Mouse (Mus musculus): ENCODE measurements around the gene Misp. TPM values are rescaled to one million over a fixed set of nuclear protein-coding genes. Genes with fewer than 3 reads are reported as not detected.

Misp gene
- polyA plus RNA-seq, 1 experiment from 2014 or later, result 204 TPM

Small RNAs within 50 kb of the gene (microRNA-seq; reads per million reads assigned to microRNA genes)
- gene Mir6910, result not detected

Other genes with a start within 250 kb of the Misp start
- gene Theg, start 233.7 kb upstream of the Misp start, polyA plus RNA-seq (2015; fragmentation: Nextera tagmentation; extraction: Ambion mirVana), result not detected in 2 replicates
- gene C2cd4c, start 207.0 kb upstream of the Misp start, polyA plus RNA-seq (2015; fragmentation: Nextera tagmentation; extraction: Ambion mirVana), result 0.02 and 0.07 TPM in 2 replicates
- 1.1 and 2.5 TPM in 2 replicates for gene Shc2, start 183.1 kb upstream of the Misp start, polyA plus RNA-seq (2015; fragmentation: Nextera tagmentation; extraction: Ambion mirVana)
- not detected in 2 replicates for gene Odf3l2, start 175.3 kb upstream of the Misp start, polyA plus RNA-seq (2015; fragmentation: Nextera tagmentation; extraction: Ambion mirVana)
- gene Madcam1, start 156.4 kb upstream of the Misp start, polyA plus RNA-seq (2015; fragmentation: Nextera tagmentation; extraction: Ambion mirVana), result 27.4 and 31.8 TPM in 2 replicates
- 56.8 and 64.4 TPM in 2 replicates for gene Tpgs1, start 151.6 kb upstream of the Misp start, polyA plus RNA-seq (2015; fragmentation: Nextera tagmentation; extraction: Ambion mirVana)
- 120 and 128 TPM in 2 replicates for gene Cdc34, start 138.8 kb upstream of the Misp start, polyA plus RNA-seq (2015; fragmentation: Nextera tagmentation; extraction: Ambion mirVana)
- 0.21 and 0.56 TPM in 2 replicates for gene Gzmm, start 132.0 kb upstream of the Misp start, polyA plus RNA-seq (2015; fragmentation: Nextera tagmentation; extraction: Ambion mirVana)
- 1,158 and 1,189 TPM in 2 replicates for gene Bsg, start 116.5 kb upstream of the Misp start, polyA plus RNA-seq (2015; fragmentation: Nextera tagmentation; extraction: Ambion mirVana)
- gene Hcn2, start 104.4 kb upstream of the Misp start, polyA plus RNA-seq (2015; fragmentation: Nextera tagmentation; extraction: Ambion mirVana), result 0.04 TPM in 1 of 2 replicates, not detected in the other
- 38.8 and 40.5 TPM in 2 replicates for gene Polrmt, start 74.4 kb upstream of the Misp start, polyA plus RNA-seq (2015; fragmentation: Nextera tagmentation; extraction: Ambion mirVana)
- 0.26 TPM in 1 of 2 replicates, not detected in the other for gene Fgf22, start 65.9 kb upstream of the Misp start, polyA plus RNA-seq (2015; fragmentation: Nextera tagmentation; extraction: Ambion mirVana)
- 39.7 and 56.6 TPM in 2 replicates for gene Rnf126, start 54.0 kb upstream of the Misp start, polyA plus RNA-seq (2015; fragmentation: Nextera tagmentation; extraction: Ambion mirVana)
- gene Fstl3, start 43.7 kb upstream of the Misp start, polyA plus RNA-seq (2015; fragmentation: Nextera tagmentation; extraction: Ambion mirVana), result 15.1 and 16.6 TPM in 2 replicates
- 0.07 and 0.11 TPM in 2 replicates for gene Prss57, start 30.0 kb upstream of the Misp start, polyA plus RNA-seq (2015; fragmentation: Nextera tagmentation; extraction: Ambion mirVana)
- gene Palm, start 27.4 kb upstream of the Misp start, polyA plus RNA-seq (2015; fragmentation: Nextera tagmentation; extraction: Ambion mirVana), result 44.1 and 44.8 TPM in 2 replicates
- 295 and 302 TPM in 2 replicates for gene Ptbp1, start 33.4 kb downstream of the Misp start, polyA plus RNA-seq (2015; fragmentation: Nextera tagmentation; extraction: Ambion mirVana)
- 2.7 and 2.8 TPM in 2 replicates for gene Prtn3, start 53.5 kb downstream of the Misp start, polyA plus RNA-seq (2015; fragmentation: Nextera tagmentation; extraction: Ambion mirVana)
- gene Plppr3, start 53.6 kb downstream of the Misp start, polyA plus RNA-seq (2015; fragmentation: Nextera tagmentation; extraction: Ambion mirVana), result 25.5 and 28.2 TPM in 2 replicates
- gene Elane, start 65.3 kb downstream of the Misp start, polyA plus RNA-seq (2015; fragmentation: Nextera tagmentation; extraction: Ambion mirVana), result 0.42 and 2.4 TPM in 2 replicates
- not detected in 2 replicates for gene Cfd, start 69.9 kb downstream of the Misp start, polyA plus RNA-seq (2015; fragmentation: Nextera tagmentation; extraction: Ambion mirVana)
- gene Med16, start 87.9 kb downstream of the Misp start, polyA plus RNA-seq (2015; fragmentation: Nextera tagmentation; extraction: Ambion mirVana), result 34.1 and 37.2 TPM in 2 replicates
- gene Gm26602, start 89.9 kb downstream of the Misp start, polyA plus RNA-seq (2015; fragmentation: Nextera tagmentation; extraction: Ambion mirVana), result 2.1 and 7.8 TPM in 2 replicates
- 0.68 and 0.69 TPM in 2 replicates for gene Kiss1r, start 96.0 kb downstream of the Misp start, polyA plus RNA-seq (2015; fragmentation: Nextera tagmentation; extraction: Ambion mirVana)
- gene R3hdm4, start 100.2 kb downstream of the Misp start, polyA plus RNA-seq (2015; fragmentation: Nextera tagmentation; extraction: Ambion mirVana), result 105 and 116 TPM in 2 replicates
- 19.4 and 22.1 TPM in 2 replicates for gene Arid3a, start 106.1 kb downstream of the Misp start, polyA plus RNA-seq (2015; fragmentation: Nextera tagmentation; extraction: Ambion mirVana)
- 86.2 and 96.6 TPM in 2 replicates for gene Wdr18, start 139.2 kb downstream of the Misp start, polyA plus RNA-seq (2015; fragmentation: Nextera tagmentation; extraction: Ambion mirVana)
- gene Grin3b, start 149.7 kb downstream of the Misp start, polyA plus RNA-seq (2015; fragmentation: Nextera tagmentation; extraction: Ambion mirVana), result 0.15 and 0.16 TPM in 2 replicates
- 7.0 and 9.7 TPM in 2 replicates for gene Tmem259, start 163.3 kb downstream of the Misp start, polyA plus RNA-seq (2015; fragmentation: Nextera tagmentation; extraction: Ambion mirVana)
- gene Cnn2, start 167.6 kb downstream of the Misp start, polyA plus RNA-seq (2015; fragmentation: Nextera tagmentation; extraction: Ambion mirVana), result 226 and 245 TPM in 2 replicates
- 3.3 and 3.4 TPM in 2 replicates for gene Abca7, start 175.5 kb downstream of the Misp start, polyA plus RNA-seq (2015; fragmentation: Nextera tagmentation; extraction: Ambion mirVana)
- 6.0 and 7.3 TPM in 2 replicates for gene Arhgap45, start 195.7 kb downstream of the Misp start, polyA plus RNA-seq (2015; fragmentation: Nextera tagmentation; extraction: Ambion mirVana)
- 190 and 212 TPM in 2 replicates for gene Polr2e, start 218.8 kb downstream of the Misp start, polyA plus RNA-seq (2015; fragmentation: Nextera tagmentation; extraction: Ambion mirVana)
- gene Gpx4, start 226.2 kb downstream of the Misp start, polyA plus RNA-seq (2015; fragmentation: Nextera tagmentation; extraction: Ambion mirVana), result 942 and 972 TPM in 2 replicates

Measured in intestine, embryonic 16.5 days (tissue).